Mouse (Mus musculus) embryonic facial prominence, embryonic 14.5 days (tissue): ENCODE measurements around the gene Gstm1. TPM values are rescaled to one million over a fixed set of nuclear protein-coding genes. Genes with fewer than 3 reads are reported as not detected.
"Not testable (repeated sequence)": the region's sequence is repeated elsewhere in the genome, so short reads cannot be mapped to it uniquely, and the experiment has no call there.

Experiments
- ATAC-seq: fragments of 200-750 bp; cut with Nextera tagmentation; 2 replicates; pipeline ENCODE4 v1.8.0; 2017; ENCODE audit warnings: low read depth, moderate number of reproducible peaks, moderate TSS enrichment
- DNase-seq: peaks from one replicate; pipeline ENCODE4 v3.0.0-alpha.2; 2015; ENCODE audit warnings: low spot score
- H3K27ac ChIP-seq: fragments of 300-500 bp; sonication (generic); replicated peaks from 2 replicates; pipeline ENCODE4 v1.5.1; 2014; ENCODE audit warnings: low read depth, mild to moderate bottlenecking, low read length, moderate library complexity
- H3K27me3 ChIP-seq: fragments of 300-500 bp; sonication (generic); replicated peaks from 2 replicates; pipeline ENCODE4 v1.6.1; 2014; ENCODE audit warnings: low read length; ENCODE audit not compliant: control insufficient read depth, insufficient read depth
- H3K36me3 ChIP-seq: fragments of 300-500 bp; sonication (generic); 2 replicates; pipeline ENCODE4 v1.6.1; 2014; ENCODE audit warnings: low read length, mixed read lengths; ENCODE audit not compliant: control insufficient read depth, insufficient read depth
- H3K4me1 ChIP-seq: fragments of 300-500 bp; sonication (generic); 2 replicates; pipeline ENCODE4 v1.6.1; 2014; ENCODE audit warnings: antibody characterized with exemption, low read length; ENCODE audit not compliant: control insufficient read depth, insufficient read depth
- H3K4me2 ChIP-seq: fragments of 300-500 bp; sonication (generic); 2 replicates; pipeline ENCODE4 v1.6.1; 2014; ENCODE audit warnings: low read depth, mild to moderate bottlenecking, low read length, moderate library complexity, mixed read lengths
- H3K4me3 ChIP-seq: fragments of 300-500 bp; sonication (generic); 2 replicates; pipeline ENCODE4 v1.5.1; 2014; ENCODE audit warnings: low read depth, mild to moderate bottlenecking, low read length
- H3K9ac ChIP-seq: fragments of 300-500 bp; sonication (generic); 2 replicates; pipeline ENCODE4 v1.6.1; 2014; ENCODE audit warnings: low read depth, mild to moderate bottlenecking, low read length, moderate library complexity, mixed read lengths
- H3K9me3 ChIP-seq: fragments of 300-500 bp; sonication (generic); 2 replicates; pipeline ENCODE4 v1.6.1; 2016; ENCODE audit warnings: low read length; ENCODE audit not compliant: control insufficient read depth
- WGBS: fragments of 180-500 bp; shearing (Covaris S2); extraction: QIAGEN DNeasy Blood & Tissue Kit; methylation state at CpG from one replicate; pipeline ENCODE4 v1.1.7; 2014; 5-methylcytosine and 5-hydroxymethylcytosine counted together
- polyA plus RNA-seq: library from polyadenylated mRNA; unstranded; fragments of >200 nt; fragmentation: Nextera tagmentation; extraction: Ambion mirVana; gene quantifications from 2 replicates; pipeline ENCODE4 v1.2.1, GENCODE M21; 2014

The Gstm1 gene
- polyA plus RNA-seq, 1 experiment from 2014 or later: 223 TPM

GRCm38 (mm10) chr3:107984471-107984870 is 33.3 kb downstream of the Gstm1 start:
- H3K4me1 ChIP-seq: 0 out of 2 replicates have a peak, but pooled peaks cover 6% of the 10 kb centered on the region
- H3K4me3 ChIP-seq: no peak overlapping the region
- no peak overlapping the region for H3K4me2 ChIP-seq
- H3K36me3 ChIP-seq: no peaks in the 10 kb centered on the region
- H3K27ac ChIP-seq: no peak overlapping the region
- 77% methylated on average over 5 of the region's 5 CpGs for whole genome bisulfite sequencing
- DNase-seq (no peak), ATAC-seq (no peak)
- no peak overlapping the region for H3K9ac ChIP-seq
- no peaks in the 10 kb centered on the region for H3K27me3 ChIP-seq
- no peaks in the 10 kb centered on the region for H3K9me3 ChIP-seq

- H3K36me3 ChIP-seq: no peaks in the 10 kb centered on the region
Observed at GRCm38 (mm10) chr3:107983771-107984170, 34.0 kb downstream of the Gstm1 start.

GRCm38 (mm10) chr3:107982726-107983125 is 35.0 kb downstream of the Gstm1 start:
- ATAC-seq (no peak), DNase-seq (no peak)
- no peak overlapping the region for H3K9ac ChIP-seq
- H3K27ac ChIP-seq: no peak overlapping the region
- no peak overlapping the region for H3K4me3 ChIP-seq
- H3K27me3 ChIP-seq: no peaks in the 10 kb centered on the region
- 85% methylated on average over 6 of the region's 6 CpGs for WGBS
- 0 out of 2 replicates have a peak, but pooled peaks cover 6% of the 10 kb centered on the region for H3K4me1 ChIP-seq
- H3K9me3 ChIP-seq: no peaks in the 10 kb centered on the region
- H3K36me3 ChIP-seq: no peaks in the 10 kb centered on the region
- no peak overlapping the region for H3K4me2 ChIP-seq

More at GRCm38 (mm10) chr3:107983771-107984170, 34.0 kb downstream of the Gstm1 start:
- no peak overlapping the region for H3K4me3 ChIP-seq
- ATAC-seq (no peak), DNase-seq (peak; percentile 13)
- H3K9me3 ChIP-seq: no peaks in the 10 kb centered on the region
- no peak overlapping the region for H3K27ac ChIP-seq
- H3K27me3 ChIP-seq: no peaks in the 10 kb centered on the region
- no peak overlapping the region for H3K4me2 ChIP-seq
- H3K4me1 ChIP-seq: 0 out of 2 replicates have a peak, but pooled peaks cover 6% of the 10 kb centered on the region
- WGBS: 60% methylated on average over 3 of the region's 3 CpGs
- no peak overlapping the region for H3K9ac ChIP-seq

- 66% methylated on average over 3 of the region's 3 CpGs for WGBS
- ATAC-seq (no peak), DNase-seq (no peak)
- no peak overlapping the region for H3K27ac ChIP-seq
- H3K4me2 ChIP-seq: no peak overlapping the region
- H3K9ac ChIP-seq: no peak overlapping the region
- no peaks in the 10 kb centered on the region for H3K36me3 ChIP-seq
- no peaks in the 10 kb centered on the region for H3K27me3 ChIP-seq
- no peaks in the 10 kb centered on the region for H3K9me3 ChIP-seq
- no peak overlapping the region for H3K4me3 ChIP-seq
- 0 out of 2 replicates have a peak, but pooled peaks cover 4% of the 10 kb centered on the region for H3K4me1 ChIP-seq
Observed at GRCm38 (mm10) chr3:107981261-107981660, 36.5 kb downstream of the Gstm1 start.

GRCm38 (mm10) chr3:107977691-107978090 is 40.1 kb downstream of the Gstm1 start:
- WGBS: 82% methylated on average over 3 of the region's 3 CpGs
- Histone ChIP-seq H3K4me3 (no peak overlapping the region), H3K4me2 (no peak overlapping the region), H3K9me3 (no peaks in the 10 kb centered on the region), H3K9ac (no peak overlapping the region), H3K4me1 (no peaks in the 10 kb centered on the region), H3K36me3 (no peaks in the 10 kb centered on the region), H3K27me3 (no peaks in the 10 kb centered on the region), H3K27ac (no peak overlapping the region)
- ATAC-seq (no peak), DNase-seq (no peak)

GRCm38 (mm10) chr3:107974237-107974636 is 43.5 kb downstream of the Gstm1 start:
- H3K27me3 ChIP-seq: no peaks in the 10 kb centered on the region
- DNase-seq (no peak), ATAC-seq (no peak)
- 82% methylated on average over 1 of the region's 1 CpGs for WGBS
- no peak overlapping the region for H3K4me2 ChIP-seq
- H3K27ac ChIP-seq: no peak overlapping the region
- no peaks in the 10 kb centered on the region for H3K36me3 ChIP-seq
- no peaks in the 10 kb centered on the region for H3K4me1 ChIP-seq
- no peak overlapping the region for H3K4me3 ChIP-seq
- H3K9ac ChIP-seq: no peak overlapping the region
- H3K9me3 ChIP-seq: no peaks in the 10 kb centered on the region

GRCm38 (mm10) chr3:107972070-107972469 is 45.7 kb downstream of the Gstm1 start:
- Histone ChIP-seq H3K4me1 (no peaks in the 10 kb centered on the region), H3K27ac (no peak overlapping the region), H3K4me3 (no peak overlapping the region), H3K36me3 (no peaks in the 10 kb centered on the region), H3K9me3 (no peaks in the 10 kb centered on the region), H3K27me3 (no peaks in the 10 kb centered on the region), H3K9ac (no peak overlapping the region), H3K4me2 (no peak overlapping the region)
- WGBS: 87% methylated on average over 3 of the region's 3 CpGs
- ATAC-seq (no peak), DNase-seq (no peak)

GRCm38 (mm10) chr3:107971101-107971500 is 46.7 kb downstream of the Gstm1 start:
- H3K9me3 ChIP-seq, DNase-seq: not testable (repeated sequence)

GRCm38 (mm10) chr3:107968724-107969395 is 48.9 kb downstream of the Gstm1 start, which contains the start of gene Gstm3:
Gstm3 (minus strand) TSS chr3:107969283.
- no peaks in the 10 kb centered on the region for H3K27me3 ChIP-seq
- H3K9ac ChIP-seq: no peak within 1 kb of the TSS
- no peaks in the 10 kb centered on the region for H3K4me1 ChIP-seq
- DNase-seq: no peak
- no peak for ATAC-seq
- no peak within 1 kb of the TSS for H3K4me3 ChIP-seq
- H3K4me2 ChIP-seq: no peak within 1 kb of the TSS
- no peak within 1 kb of the TSS for H3K27ac ChIP-seq
- H3K9me3 ChIP-seq: no peaks in the 10 kb centered on the region
- WGBS: 60% methylated on average over 13 of the region's 13 CpGs
- no peaks in the 10 kb centered on the region for H3K36me3 ChIP-seq

More at GRCm38 (mm10) chr3:107971101-107971500, 46.7 kb downstream of the Gstm1 start:
- H3K9ac ChIP-seq, ATAC-seq, H3K27ac ChIP-seq, H3K4me3 ChIP-seq, H3K4me1 ChIP-seq, H3K4me2 ChIP-seq, H3K36me3 ChIP-seq, H3K27me3 ChIP-seq: not testable (repeated sequence)
- 52% methylated on average over 3 of the region's 3 CpGs for WGBS
